Mouse (Mus musculus): ENCODE measurements around the gene Stk36.

Gene Stk36

GRCm38 (mm10) chr1:74601267-74601962, at the start of gene Stk36, which contains the start of gene Rnf25:
Gene Stk36, plus strand, starts transcription at chr1:74601445.
Gene Rnf25, minus strand, starts transcription at chr1:74601397.
- DNase-seq: peak; percentile 91 to 92

- DNase-seq: no peak
These were observed 42.2 kb upstream of the Stk36 start for GRCm38 (mm10) chr1:74559061-74559460.

- DNase-seq: no peak
These were observed 35.4 kb upstream of the Stk36 start for GRCm38 (mm10) chr1:74565834-74566233.

- no peak for DNase-seq
These were observed 31.2 kb upstream of the Stk36 start for GRCm38 (mm10) chr1:74569739-74570719.

- DNase-seq: no peak
These were observed 18.6 kb upstream of the Stk36 start for GRCm38 (mm10) chr1:74582621-74583020.

GRCm38 (mm10) chr1:74584616-74585398, 16.4 kb upstream of the Stk36 start:
- no peak for DNase-seq

GRCm38 (mm10) chr1:74587233-74587772, 13.9 kb upstream of the Stk36 start:
- no peak for DNase-seq

- DNase-seq: peak; percentile 98 to 99
These were observed 13.3 kb upstream of the Stk36 start, which contains the start of the genes Zfp142 and Bcs1l for GRCm38 (mm10) chr1:74587773-74588445. Gene Zfp142, minus strand, starts transcription at chr1:74588246. Gene Bcs1l, plus strand, starts transcription at chr1:74588289.

GRCm38 (mm10) chr1:74594434-74594833, 6.8 kb upstream of the Stk36 start:
- DNase-seq: no peak

- no peak for DNase-seq
These were observed 561 bp upstream of the Stk36 start for GRCm38 (mm10) chr1:74600501-74601266.

- no peak for DNase-seq
These were observed 22.9 kb downstream of the Stk36 start for GRCm38 (mm10) chr1:74624183-74624582.

GRCm38 (mm10) chr1:74626076-74626475, 24.8 kb downstream of the Stk36 start:
- no peak for DNase-seq

- no peak for DNase-seq
These were observed 26.8 kb downstream of the Stk36 start for GRCm38 (mm10) chr1:74628001-74628400.

- DNase-seq: no peak
These were observed 31.5 kb downstream of the Stk36 start for GRCm38 (mm10) chr1:74632734-74633133.

- no peak for DNase-seq
These were observed 42.3 kb downstream of the Stk36 start for GRCm38 (mm10) chr1:74643524-74643923.

- DNase-seq: peak in 1 of 2 experiments; percentile 18
These were observed 42.7 kb downstream of the Stk36 start for GRCm38 (mm10) chr1:74643926-74644325.

GRCm38 (mm10) chr1:74661448-74662195, 60.4 kb downstream of the Stk36 start, which contains the start of gene Ttll4:
Gene Ttll4, plus strand, starts transcription at chr1:74661745.
- DNase-seq: peak; percentile 98 to 99

GRCm38 (mm10) chr1:74662253-74662865, 61.1 kb downstream of the Stk36 start:
- no peak for DNase-seq

- DNase-seq: no peak
These were observed 63.9 kb downstream of the Stk36 start for GRCm38 (mm10) chr1:74665153-74665552.

GRCm38 (mm10) chr1:74668371-74668770, 67.1 kb downstream of the Stk36 start:
- no peak for DNase-seq
